ENCODE assay signal across 33 mouse cellular contexts in the genomic region with DNA sequence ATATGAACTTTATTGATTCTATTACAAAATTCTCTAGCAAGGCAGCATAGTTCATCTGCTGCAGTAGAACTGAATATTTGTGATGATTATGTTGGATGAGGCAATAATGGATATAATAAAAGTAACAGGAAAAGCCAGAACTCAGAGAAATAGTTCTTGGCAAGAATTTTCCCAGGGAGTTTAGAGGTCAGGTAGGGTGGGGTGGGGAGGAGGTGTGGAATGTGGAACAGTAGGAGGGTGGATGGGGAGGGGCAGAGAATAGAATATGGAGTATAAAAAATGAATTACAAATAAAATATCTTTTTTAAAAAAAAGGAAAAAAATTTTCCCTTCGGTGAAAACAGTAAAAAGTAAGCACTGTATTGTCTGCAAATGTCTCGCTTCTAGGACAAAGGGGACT. TPM values are rescaled to one million over a fixed set of nuclear protein-coding genes. Genes with fewer than 3 reads are reported as not detected.
DNase-seq lines count a peak whose midpoint lies in the region; ATAC-seq and TF ChIP-seq lines count a peak whose summit lies in the region.
"Had no signal": no experiment of that assay in that cellular context is flagged by ENCODE, and none has a peak within 500 bp of the region (broad histone marks: within the 10 kb centered on the region; RNA-seq: fewer than 3 reads in every experiment).

No protein-coding gene starts in this region.

- no peak for DNase-seq in heart, postnatal 14 days
- DNase-seq in kidney, adult 2 months, result peak; percentile 55
- no peak for DNase-seq in kidney, postnatal 10 days
- peak; percentile 24 for DNase-seq in kidney, postnatal 14 days
- no peak for DNase-seq in urinary bladder, adult 18-20 months (ENCODE audit: low spot score in 2 of 2)
- DNase-seq: cerebellum, adult 11 months; cerebellum, adult 2 months; cerebellum, adult 9-11 months; cerebellum, postnatal 25 days; gastrocnemius, postnatal 25 days; heart, postnatal 36 days had no signal

- intact Hi-C loops in heart, postnatal 14 days (cut with DNase I), result no loop called here

- no peak for ATAC-seq in heart, embryonic 15.5 days (replicated peaks; ENCODE audit: insufficient number of reproducible peaks, insufficient read depth, low FRiP score, low read depth)
- ATAC-seq in kidney, embryonic 15.5 days (replicated peaks; ENCODE audit: low FRiP score), result no peak
- ATAC-seq: CD4-positive, CD25-positive, alpha-beta regulatory T cell, adult 4 months; forebrain, embryonic 15.5 days; hindbrain, postnatal 0 days; inflammation-experienced regulatory T-cells, adult 6 months had no signal

- 0 out of 2 replicates have a peak overlapping the region, but pooled peaks have one; percentile 6 for H3K27ac ChIP-seq in heart, embryonic 15.5 days
- peak overlapping the region; percentile 97 for H3K27ac ChIP-seq in kidney, adult 2 months (ENCODE audit: insufficient read depth, low read depth, low read length)
- no peak overlapping the region for H3K27ac ChIP-seq in kidney, embryonic 15.5 days
- H3K27ac ChIP-seq in embryonic fibroblast, embryonic 13.5 days (ENCODE audit: insufficient read depth, low read length), result peak overlapping the region; percentile 22; the same call in 1 of the 2 replicates
- H3K27ac ChIP-seq: embryonic facial prominence, embryonic 12.5 days; embryonic facial prominence, embryonic 15.5 days; forebrain, embryonic 12.5 days; forebrain, embryonic 15.5 days; hindbrain, embryonic 14.5 days; hindbrain, postnatal 0 days had no signal

- no peak for TF ChIP-seq POLR2A in kidney, adult 2 months (IDR thresholded peaks at IDR 0.05; ENCODE audit: low read depth, low read length)
- TF ChIP-seq POLR2A in embryonic fibroblast, embryonic 13.5 days (IDR thresholded peaks at IDR 0.05; ENCODE audit: low read depth, low read length), result no peak

- no peaks in the 10 kb centered on the region for H3K9me3 ChIP-seq in heart, embryonic 15.5 days (replicated peaks)
- no peaks in the 10 kb centered on the region for H3K9me3 ChIP-seq in kidney, embryonic 15.5 days (replicated peaks)
- H3K9me3 ChIP-seq: embryonic facial prominence, embryonic 12.5 days; embryonic facial prominence, embryonic 15.5 days; forebrain, embryonic 12.5 days; forebrain, embryonic 15.5 days had no signal

- no peak overlapping the region for H3K4me2 ChIP-seq in heart, embryonic 15.5 days
- no peak overlapping the region for H3K4me2 ChIP-seq in kidney, embryonic 15.5 days
- H3K4me2 ChIP-seq: embryonic facial prominence, embryonic 12.5 days; embryonic facial prominence, embryonic 15.5 days; forebrain, embryonic 12.5 days; forebrain, embryonic 15.5 days; hindbrain, embryonic 14.5 days had no signal

- no peak for TF ChIP-seq CTCF in kidney, adult 2 months (conservative IDR thresholded peaks at IDR 0.05; ENCODE audit: insufficient read depth, insufficient read length, low read depth, low read length)
- no peak for TF ChIP-seq CTCF in embryonic fibroblast, embryonic 13.5 days (IDR thresholded peaks at IDR 0.05; ENCODE audit: borderline replicate concordance, insufficient read depth, low read length)

- no peaks in the 10 kb centered on the region for H3K36me3 ChIP-seq in heart, embryonic 15.5 days
- H3K36me3 ChIP-seq in kidney, adult 2 months (ENCODE audit: control insufficient read depth, insufficient read depth, low read length), result no peaks in the 10 kb centered on the region
- H3K36me3 ChIP-seq in kidney, embryonic 15.5 days, result no peaks in the 10 kb centered on the region
- H3K36me3 ChIP-seq: embryonic facial prominence, embryonic 12.5 days; embryonic facial prominence, embryonic 15.5 days; forebrain, embryonic 12.5 days; forebrain, embryonic 15.5 days had no signal

- no peak overlapping the region for H3K4me3 ChIP-seq in heart, embryonic 15.5 days
- H3K4me3 ChIP-seq in kidney, adult 2 months (ENCODE audit: insufficient read depth, low read depth, low read length), result no peak overlapping the region
- H3K4me3 ChIP-seq in kidney, embryonic 15.5 days (replicated peaks), result no peak overlapping the region
- no peak overlapping the region for H3K4me3 ChIP-seq in embryonic fibroblast, embryonic 13.5 days (ENCODE audit: insufficient read depth, low read length)
- H3K4me3 ChIP-seq: embryonic facial prominence, embryonic 12.5 days; embryonic facial prominence, embryonic 15.5 days; erythroblast, embryonic 14.5 days; forebrain, embryonic 12.5 days; forebrain, embryonic 15.5 days had no signal

- H3K9ac ChIP-seq in heart, embryonic 15.5 days, result no peak overlapping the region
- no peak overlapping the region for H3K9ac ChIP-seq in kidney, embryonic 15.5 days
- H3K9ac ChIP-seq: embryonic facial prominence, embryonic 12.5 days; embryonic facial prominence, embryonic 15.5 days; forebrain, embryonic 12.5 days; forebrain, embryonic 15.5 days; hindbrain, embryonic 14.5 days had no signal

- no peaks in the 10 kb centered on the region for H3K4me1 ChIP-seq in heart, embryonic 15.5 days (replicated peaks)
- H3K4me1 ChIP-seq in kidney, adult 2 months (ENCODE audit: control insufficient read depth, insufficient read depth, low read length), result peaks cover 14% of the 10 kb centered on the region
- no peaks in the 10 kb centered on the region for H3K4me1 ChIP-seq in kidney, embryonic 15.5 days
- H3K4me1 ChIP-seq in embryonic fibroblast, embryonic 13.5 days (ENCODE audit: control insufficient read depth, insufficient read depth, low read length), result peaks cover 3% of the 10 kb centered on the region
- H3K4me1 ChIP-seq: embryonic facial prominence, embryonic 12.5 days; embryonic facial prominence, embryonic 15.5 days; forebrain, embryonic 12.5 days; forebrain, embryonic 15.5 days had no signal

- WGBS in heart, embryonic 15.5 days, result 91% methylated on average over 2 of the region's 2 CpGs
- WGBS in kidney, adult 2 months, result 69% methylated on average over 2 of the region's 2 CpGs
- 83% methylated on average over 2 of the region's 2 CpGs for WGBS in kidney, embryonic 15.5 days

- H3K27me3 ChIP-seq in heart, embryonic 15.5 days, result no peaks in the 10 kb centered on the region
- H3K27me3 ChIP-seq in kidney, adult 2 months (replicated peaks; ENCODE audit: control insufficient read depth, insufficient read depth, low read length), result no peaks in the 10 kb centered on the region
- H3K27me3 ChIP-seq in kidney, embryonic 15.5 days, result no peaks in the 10 kb centered on the region
- H3K27me3 ChIP-seq: embryonic facial prominence, embryonic 12.5 days; embryonic facial prominence, embryonic 15.5 days; forebrain, embryonic 12.5 days; forebrain, embryonic 15.5 days had no signal

RNA-seq across cellular contexts. Expression of a gene that starts 11.1 kb away (rescaled TPM):
- polyA plus RNA-seq in heart, embryonic 15.5 days (2015; fragmentation: Nextera tagmentation; extraction: Ambion mirVana), result not detected in 2 replicates
- not detected for total RNA-seq in heart, postnatal 14 days (2021)
- not detected in 2 replicates for polyA plus RNA-seq in kidney, adult 2 months (2012; rRNA removed)
- polyA plus RNA-seq in kidney, embryonic 15.5 days (2015; fragmentation: Nextera tagmentation; extraction: Ambion mirVana), result 0.78 and 1.1 TPM in 2 replicates
- not detected in 2 replicates for polyA plus RNA-seq in embryonic fibroblast, embryonic 13.5 days (2011; ENCODE audit: insufficient read length, low read depth, missing spikeins)
- total RNA-seq: adrenal gland, adult 2 months; adrenal gland, postnatal 14 days; adrenal gland, postnatal 4 days; common myeloid progenitor, adult 5-6 weeks; gastrocnemius, adult 8-10 months; gastrocnemius, postnatal 25 days; heart, postnatal 36 days; hindbrain, postnatal 0 days; MEL had no signal
- polyA plus RNA-seq: adrenal gland, adult 2 months; C2C12; CD4-positive, CD25-positive, alpha-beta regulatory T cell, adult 4 months; cerebellum, adult 2 months; embryonic facial prominence, embryonic 12.5 days; embryonic facial prominence, embryonic 15.5 days; erythroblast, embryonic 14.5 days; forebrain, embryonic 12.5 days; forebrain, embryonic 15.5 days; gonadal fat pad, adult 2 months; heart, embryonic 14.5 days; hindbrain, embryonic 11.5 days; hindbrain, embryonic 14.5 days; hindbrain, postnatal 0 days; inflammation-experienced regulatory T-cells, adult 6 months had no signal

RNA-seq across cellular contexts. Expression of a gene that starts 13.9 kb away (rescaled TPM):
- polyA plus RNA-seq in heart, embryonic 15.5 days (2015; fragmentation: Nextera tagmentation; extraction: Ambion mirVana), result 0.19 TPM in 1 of 2 replicates, not detected in the other
- not detected for total RNA-seq in heart, postnatal 14 days (2021)
- 1,887 and 3,432 TPM in 2 replicates for polyA plus RNA-seq in kidney, adult 2 months (2012; rRNA removed)
- polyA plus RNA-seq in kidney, embryonic 15.5 days (2015; fragmentation: Nextera tagmentation; extraction: Ambion mirVana), result 49.8 and 59.4 TPM in 2 replicates
- polyA plus RNA-seq in embryonic fibroblast, embryonic 13.5 days (2011; ENCODE audit: insufficient read length, low read depth, missing spikeins), result 1.2 and 2.1 TPM in 2 replicates
- total RNA-seq: common myeloid progenitor, adult 5-6 weeks; gastrocnemius, adult 8-10 months; gastrocnemius, postnatal 25 days; heart, postnatal 36 days; MEL had no signal
- polyA plus RNA-seq: adrenal gland, adult 2 months; CD4-positive, CD25-positive, alpha-beta regulatory T cell, adult 4 months; erythroblast, embryonic 14.5 days; inflammation-experienced regulatory T-cells, adult 6 months had no signal

Comparison
In these comparisons a context has a peak if more than half of its experiments do, and no peak if none do; other contexts are left out.
1. DNase-seq: peak in kidney, adult 2 months (single experiment) and kidney, postnatal 14 days (single experiment); none in heart, postnatal 14 days (0 of 2), kidney, postnatal 10 days (single experiment) and urinary bladder, adult 18-20 months (0 of 2).
2. RNA of a gene that starts 13.9 kb away (polyA plus RNA-seq): 1,887 to 3,432 TPM in kidney, adult 2 months; 49.8 to 59.4 TPM in kidney, embryonic 15.5 days, 1.2 to 2.1 TPM in embryonic fibroblast, embryonic 13.5 days and 0.19 TPM in heart, embryonic 15.5 days; every median in the first group is over 10 times any median in the second.